Mouse (Mus musculus) lung, embryonic 16.5 days (tissue): ENCODE measurements around the gene Arhgap23. TPM values are rescaled to one million over a fixed set of nuclear protein-coding genes. Genes with fewer than 3 reads are reported as not detected.

Experiments
- ATAC-seq: fragments of 200-750 bp; cut with Nextera tagmentation; 2 replicates; pipeline ENCODE4 v1.8.0; 2017; ENCODE audit warnings: low read depth, mild to moderate bottlenecking, moderate library complexity
- H3K27ac ChIP-seq: fragments of 300-500 bp; sonication (generic); 2 replicates; pipeline ENCODE4 v1.5.1; 2014; ENCODE audit warnings: mild to moderate bottlenecking, control low read depth, low read length
- H3K27me3 ChIP-seq: fragments of 300-500 bp; sonication (generic); 2 replicates; pipeline ENCODE4 v1.6.1; 2014; ENCODE audit warnings: low read depth, low read length, mixed read lengths; ENCODE audit not compliant: control insufficient read depth, insufficient read depth
- H3K36me3 ChIP-seq: fragments of 300-500 bp; sonication (generic); 2 replicates; pipeline ENCODE4 v1.6.1; 2014; ENCODE audit warnings: low read length; ENCODE audit not compliant: control insufficient read depth, insufficient read depth
- H3K4me1 ChIP-seq: fragments of 300-500 bp; sonication (generic); replicated peaks from 2 replicates; pipeline ENCODE4 v1.6.1; 2014; ENCODE audit warnings: low read length, mixed read lengths; ENCODE audit not compliant: control insufficient read depth, insufficient read depth
- H3K4me2 ChIP-seq: fragments of 300-500 bp; sonication (generic); 2 replicates; pipeline ENCODE4 v1.6.1; 2014; ENCODE audit warnings: low read depth, low read length, control low read depth
- H3K4me3 ChIP-seq: fragments of 300-500 bp; sonication (generic); 2 replicates; pipeline ENCODE4 v1.5.1; 2014; ENCODE audit warnings: mild to moderate bottlenecking, low read length, control low read depth
- H3K9ac ChIP-seq: fragments of 300-500 bp; sonication (generic); 2 replicates; pipeline ENCODE4 v1.6.1; 2014; ENCODE audit warnings: low read length, control low read depth
- H3K9me3 ChIP-seq: fragments of 300-500 bp; sonication (generic); 2 replicates; pipeline ENCODE4 v1.6.1; 2016; ENCODE audit warnings: low read length; ENCODE audit not compliant: control insufficient read depth
- WGBS: fragments of 180-500 bp; shearing (Covaris S2); extraction: QIAGEN DNeasy Blood & Tissue Kit; methylation state at CpG from one replicate; pipeline ENCODE4 v1.1.7; 2014; 5-methylcytosine and 5-hydroxymethylcytosine counted together
- polyA plus RNA-seq: library from polyadenylated mRNA; unstranded; fragments of >200 nt; fragmentation: Nextera tagmentation; extraction: Ambion mirVana; gene quantifications from 2 replicates; pipeline ENCODE4 v1.2.1, GENCODE M21; 2015

Arhgap23 gene
- polyA plus RNA-seq, 1 experiment from 2014 or later, result 5.2 TPM

- 30% methylated on average over 10 of the region's 10 CpGs for WGBS
- H3K9me3 ChIP-seq, result no peaks in the 10 kb centered on the region
- peak overlapping the region; percentile 73; the same call in 1 of the 2 replicates for H3K27ac ChIP-seq
- no peaks in the 10 kb centered on the region for H3K36me3 ChIP-seq
- H3K4me3 ChIP-seq, result no peak overlapping the region
- 0 out of 2 replicates have a peak overlapping the region, but pooled peaks have one; percentile 35 for H3K9ac ChIP-seq
- no peaks in the 10 kb centered on the region for H3K27me3 ChIP-seq
- ATAC-seq, result 0 out of 2 replicates have a peak, but pooled peaks have one; percentile 37
- H3K4me2 ChIP-seq, result peak overlapping the region; percentile 35
- H3K4me1 ChIP-seq, result peaks cover 6% of the 10 kb centered on the region; the same call in 1 of the 2 replicates
Observed at GRCm38 (mm10) chr11:97510966-97511660, 95.8 kb downstream of the Arhgap23 start.

GRCm38 (mm10) chr11:97511661-97512369 is 96.5 kb downstream of the Arhgap23 start:
- 37% methylated on average over 13 of the region's 13 CpGs for WGBS
- Histone ChIP-seq H3K36me3 (no peaks in the 10 kb centered on the region), H3K27ac (peak overlapping the region; percentile 73), H3K4me2 (peak overlapping the region; percentile 35), H3K4me1 (peaks cover 6% of the 10 kb centered on the region; the same call in 1 of the 2 replicates), H3K4me3 (no peak overlapping the region), H3K9ac (peak overlapping the region; percentile 27; the same call in 1 of the 2 replicates), H3K27me3 (no peaks in the 10 kb centered on the region), H3K9me3 (no peaks in the 10 kb centered on the region)
- peak; percentile 66 for ATAC-seq

- H3K4me2 ChIP-seq, result peak overlapping the region; percentile 27; the same call in 1 of the 2 replicates
- peaks cover 6% of the 10 kb centered on the region; the same call in 1 of the 2 replicates for H3K4me1 ChIP-seq
- peak overlapping the region; percentile 73 for H3K27ac ChIP-seq
- WGBS, result 59% methylated on average over 6 of the region's 6 CpGs
- H3K4me3 ChIP-seq, result no peak overlapping the region
- no peak overlapping the region for H3K9ac ChIP-seq
- ATAC-seq, result no peak
- no peaks in the 10 kb centered on the region for H3K36me3 ChIP-seq
- no peaks in the 10 kb centered on the region for H3K27me3 ChIP-seq
- H3K9me3 ChIP-seq, result no peaks in the 10 kb centered on the region
Observed at GRCm38 (mm10) chr11:97512511-97512910, 97.2 kb downstream of the Arhgap23 start.

GRCm38 (mm10) chr11:97513066-97513465 is 97.7 kb downstream of the Arhgap23 start:
- no peaks in the 10 kb centered on the region for H3K36me3 ChIP-seq
- H3K27ac ChIP-seq, result no peak overlapping the region
- no peaks in the 10 kb centered on the region for H3K27me3 ChIP-seq
- no peaks in the 10 kb centered on the region for H3K9me3 ChIP-seq
- peaks cover 6% of the 10 kb centered on the region; the same call in 1 of the 2 replicates for H3K4me1 ChIP-seq
- H3K4me2 ChIP-seq, result no peak overlapping the region
- H3K4me3 ChIP-seq, result no peak overlapping the region
- no peak for ATAC-seq
- WGBS, result 80% methylated on average over 3 of the region's 3 CpGs
- H3K9ac ChIP-seq, result no peak overlapping the region

DNA sequence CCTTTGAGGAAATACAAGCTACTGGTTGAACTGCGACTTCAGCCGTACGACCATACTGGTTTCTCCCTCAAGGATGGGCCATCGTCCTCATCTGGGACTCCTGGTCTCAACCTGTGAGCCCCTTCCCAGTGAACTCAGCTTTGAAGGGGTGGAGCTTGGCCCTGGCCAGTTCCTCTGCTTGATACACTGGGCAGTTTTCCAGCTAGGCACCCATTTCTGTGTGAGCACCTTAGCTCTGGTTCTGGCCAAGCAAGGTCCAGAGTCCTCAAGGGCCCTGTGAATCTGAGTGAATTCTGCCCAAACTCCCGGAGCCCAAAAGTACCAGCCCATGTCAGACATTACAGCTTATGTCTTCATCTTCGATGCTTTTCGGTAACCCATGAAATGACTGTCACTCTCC is 105.2 kb downstream of the Arhgap23 start:
- Histone ChIP-seq H3K4me2 (no peak overlapping the region), H3K9me3 (no peaks in the 10 kb centered on the region), H3K27ac (no peak overlapping the region), H3K4me3 (no peak overlapping the region), H3K4me1 (peaks cover 12% of the 10 kb centered on the region), H3K36me3 (no peaks in the 10 kb centered on the region), H3K27me3 (no peaks in the 10 kb centered on the region), H3K9ac (no peak overlapping the region)
- WGBS, result 94% methylated on average over 7 of the region's 7 CpGs
- ATAC-seq, result no peak

DNA sequence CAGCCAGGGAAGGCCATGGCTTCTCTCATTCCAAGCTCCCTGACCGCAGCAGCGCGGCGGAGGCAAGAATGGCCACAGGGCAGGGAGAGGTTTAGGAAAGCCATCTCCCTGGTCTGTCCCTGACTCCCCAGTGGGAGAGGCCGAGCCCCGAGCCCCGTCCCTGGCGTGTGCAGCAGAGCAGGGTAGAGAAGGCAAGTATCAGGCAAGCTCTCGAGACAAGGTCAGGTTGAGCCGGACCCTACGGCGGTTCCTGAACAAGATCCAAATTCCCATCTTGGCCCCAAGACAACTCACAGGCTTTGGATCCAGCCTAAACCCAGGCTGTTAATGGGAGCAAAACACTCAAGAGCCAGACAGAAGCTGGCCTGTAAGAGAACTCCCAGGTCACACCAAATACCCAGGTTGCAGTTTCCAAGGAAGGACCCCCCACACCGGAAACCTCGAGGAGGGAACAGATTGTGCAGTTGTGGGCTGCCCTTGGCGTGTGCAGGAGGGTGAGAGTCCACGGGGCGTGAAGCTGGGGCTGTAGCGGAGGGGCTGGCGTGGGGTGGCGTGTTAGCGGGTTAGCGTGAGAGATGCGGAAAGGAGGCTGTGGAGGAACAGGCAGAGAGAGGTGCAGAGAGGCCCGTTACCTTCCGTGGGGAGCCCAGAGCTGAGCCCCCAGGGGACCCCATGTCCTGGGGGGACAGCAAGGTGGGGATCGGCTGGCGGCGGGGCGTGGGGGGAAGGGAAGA is 106.6 kb downstream of the Arhgap23 start:
- no peaks in the 10 kb centered on the region for H3K9me3 ChIP-seq
- H3K27me3 ChIP-seq, result no peaks in the 10 kb centered on the region
- H3K36me3 ChIP-seq, result no peaks in the 10 kb centered on the region
- H3K4me3 ChIP-seq, result no peak overlapping the region
- WGBS, result 77% methylated on average over 29 of the region's 29 CpGs
- no peak overlapping the region for H3K4me2 ChIP-seq
- ATAC-seq, result no peak
- H3K27ac ChIP-seq, result no peak overlapping the region
- peaks cover 12% of the 10 kb centered on the region for H3K4me1 ChIP-seq
- H3K9ac ChIP-seq, result no peak overlapping the region

- Histone ChIP-seq H3K27ac (no peak overlapping the region), H3K36me3 (no peaks in the 10 kb centered on the region), H3K4me2 (no peak overlapping the region), H3K27me3 (no peaks in the 10 kb centered on the region), H3K4me3 (no peak overlapping the region), H3K9me3 (no peaks in the 10 kb centered on the region), H3K4me1 (peaks cover 12% of the 10 kb centered on the region), H3K9ac (no peak overlapping the region)
- no peak for ATAC-seq
- 84% methylated on average over 14 of the region's 14 CpGs for WGBS
Observed at GRCm38 (mm10) chr11:97523107-97523506, 107.8 kb downstream of the Arhgap23 start.

DNA sequence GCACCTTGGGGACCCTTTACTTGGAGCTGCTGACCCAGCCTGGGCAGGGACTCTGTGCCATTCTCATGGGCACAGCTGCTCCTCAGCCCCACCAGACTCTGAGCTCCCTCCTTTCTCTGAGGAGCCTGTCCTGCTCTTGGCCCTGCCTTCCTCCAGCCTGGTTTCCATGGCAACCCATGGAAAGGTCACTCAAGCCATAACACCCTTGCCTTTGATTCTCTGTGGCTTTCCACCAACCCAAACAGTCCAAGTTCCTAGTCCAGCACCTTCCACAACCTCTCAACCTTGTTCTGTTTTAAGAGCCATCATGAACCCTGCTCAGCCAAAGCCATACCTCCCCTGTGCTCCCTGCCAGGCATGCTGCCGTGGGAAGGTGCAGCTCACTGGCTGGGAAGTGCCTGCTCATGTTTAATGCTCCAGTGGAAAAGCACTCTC is 108.5 kb downstream of the Arhgap23 start:
- H3K27me3 ChIP-seq, result no peaks in the 10 kb centered on the region
- 4% methylated on average over 1 of the region's 1 CpGs for WGBS

DNA sequence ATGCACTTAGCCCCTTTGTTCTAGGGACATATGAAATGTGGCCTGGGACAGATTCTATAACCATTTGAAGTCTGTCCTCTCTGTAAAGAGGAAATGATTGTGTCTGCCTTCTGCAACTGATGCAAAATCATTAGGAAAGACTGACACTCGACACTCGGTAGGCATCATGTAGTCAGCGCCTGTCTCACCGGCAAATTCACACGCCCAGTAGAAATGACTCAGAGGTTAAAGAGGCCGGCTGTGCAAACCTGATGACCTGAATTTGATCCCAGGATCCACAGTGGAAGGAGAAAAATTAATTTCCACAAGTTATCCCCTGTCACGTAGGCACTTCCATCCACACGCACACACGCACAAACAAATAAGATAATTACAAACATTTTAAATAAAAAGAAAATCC is 109.0 kb downstream of the Arhgap23 start:
- Histone ChIP-seq H3K4me3 (no peak overlapping the region), H3K27me3 (no peaks in the 10 kb centered on the region), H3K4me1 (peaks cover 12% of the 10 kb centered on the region), H3K9me3 (no peaks in the 10 kb centered on the region), H3K4me2 (no peak overlapping the region), H3K27ac (no peak overlapping the region), H3K36me3 (no peaks in the 10 kb centered on the region), H3K9ac (0 out of 2 replicates have a peak overlapping the region, but pooled peaks have one; percentile 8)
- no peak for ATAC-seq
- 30% methylated on average over 9 of the region's 9 CpGs for WGBS

More for the DNA sequence above, 108.5 kb downstream of the Arhgap23 start:
- Histone ChIP-seq H3K27ac (no peak overlapping the region), H3K36me3 (no peaks in the 10 kb centered on the region), H3K4me1 (peaks cover 12% of the 10 kb centered on the region), H3K9me3 (no peaks in the 10 kb centered on the region), H3K4me3 (no peak overlapping the region), H3K9ac (0 out of 2 replicates have a peak overlapping the region, but pooled peaks have one; percentile 8), H3K4me2 (no peak overlapping the region)
- ATAC-seq, result no peak
